7 mouse cellular contexts compared by ENCODE assay signal in the genomic region with DNA sequence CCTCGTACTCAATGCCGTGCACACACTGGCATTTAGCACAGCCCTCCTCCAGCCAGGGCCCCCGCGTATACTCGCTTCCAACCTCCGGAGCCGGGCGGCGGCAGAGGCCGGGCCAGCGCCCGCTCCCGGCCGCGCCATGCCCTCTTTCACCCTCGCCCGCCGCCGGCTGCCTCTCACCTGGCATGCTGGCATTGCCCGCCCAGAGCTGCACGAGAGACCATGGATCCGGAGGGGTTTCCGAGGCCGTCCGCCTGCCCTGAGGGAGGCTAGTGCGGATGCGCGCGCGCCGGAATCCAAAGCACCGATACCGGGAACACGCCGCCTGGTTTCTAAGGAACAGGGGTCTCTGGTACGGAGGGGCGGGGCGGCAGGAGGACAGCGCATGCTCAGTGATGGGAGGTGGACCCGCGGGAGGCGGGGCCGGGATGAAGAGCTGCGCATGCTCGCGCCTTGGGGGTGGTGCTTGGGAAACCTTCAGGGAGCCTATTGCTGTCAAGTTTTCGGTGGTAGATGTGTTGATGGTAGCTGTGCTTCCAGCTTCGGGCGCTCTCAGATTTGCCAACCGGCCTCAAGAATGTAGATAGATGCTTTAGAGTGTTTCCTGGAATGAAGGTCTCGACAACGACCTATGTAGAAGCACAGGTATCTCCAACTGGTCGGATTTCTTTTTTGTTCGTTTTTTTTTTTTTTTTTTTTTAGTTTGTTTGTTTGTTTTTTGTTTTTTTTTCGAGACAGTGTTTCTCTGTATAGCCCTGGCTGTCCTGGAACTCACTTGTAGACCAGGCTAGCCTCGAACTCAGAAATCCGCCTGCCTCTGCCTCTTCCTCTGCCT. TPM values are rescaled to one million over a fixed set of nuclear protein-coding genes. Genes with fewer than 3 reads are reported as not detected.
A peak's percentile ranks its signal among the peaks of the same experiment; 100 is the strongest.
DNase-seq lines count a peak whose midpoint lies in the region; ATAC-seq lines count a peak whose summit lies in the region.

TSS of gene Gfod2 (minus strand) at position 388 of the 832 bp plus-strand sequence.

- intact Hi-C loops in left cerebral cortex, postnatal 25 days (cut with DNase I) = no loop called here

- peak within 1 kb of the TSS; percentile 63; the same call in 1 of the 2 replicates for H3K27ac ChIP-seq in intestine, embryonic 15.5 days
- peak within 1 kb of the TSS; percentile 91 for H3K27ac ChIP-seq in midbrain, embryonic 10.5 days (replicated peaks)

- H3K4me2 ChIP-seq in intestine, embryonic 15.5 days (replicated peaks) = peak within 1 kb of the TSS; percentile 79

- peak within 1 kb of the TSS; percentile 83 for H3K9ac ChIP-seq in intestine, embryonic 15.5 days

- WGBS in intestine, embryonic 15.5 days = 3% methylated on average over 47 of the region's 57 CpGs
- WGBS in midbrain, embryonic 10.5 days = 3% methylated on average over 57 of the region's 57 CpGs

- no peaks in the 10 kb centered on the region for H3K36me3 ChIP-seq in intestine, embryonic 15.5 days
- H3K36me3 ChIP-seq in midbrain, embryonic 10.5 days = peaks cover 5% of the 10 kb centered on the region

- H3K9me3 ChIP-seq in intestine, embryonic 15.5 days = no peaks in the 10 kb centered on the region
- no peaks in the 10 kb centered on the region for H3K9me3 ChIP-seq in midbrain, embryonic 10.5 days (replicated peaks)

- DNase-seq in adrenal gland, adult 18-20 months (ENCODE audit: low spot score in 2 of 2) = peak; percentile 97 to 99
- DNase-seq in embryo, embryonic 11 days = peak; percentile 97
- peak; percentile 95 for DNase-seq in gastrocnemius, postnatal 25 days
- peak; percentile 96 to 98 for DNase-seq in left cerebral cortex, postnatal 25 days (ENCODE audit: low spot score in 2 of 2)
- peak; percentile 99 for DNase-seq in midbrain, embryonic 10.5 days (ENCODE audit: low spot score)
- DNase-seq in right cerebral cortex, postnatal 4 days = peak; percentile 99

- H3K4me3 ChIP-seq in intestine, embryonic 15.5 days (replicated peaks) = peak within 1 kb of the TSS; percentile 86
- H3K4me3 ChIP-seq in midbrain, embryonic 10.5 days = peak within 1 kb of the TSS; percentile 94

- H3K27me3 ChIP-seq in intestine, embryonic 15.5 days (replicated peaks) = no peaks in the 10 kb centered on the region; the same call in 1 of the 2 replicates
- H3K27me3 ChIP-seq in midbrain, embryonic 10.5 days (ENCODE audit: low read depth, poor library complexity, severe bottlenecking) = no peaks in the 10 kb centered on the region

- 0 out of 2 replicates have a peak, but pooled peaks cover 6% of the 10 kb centered on the region for H3K4me1 ChIP-seq in intestine, embryonic 15.5 days (replicated peaks)
- H3K4me1 ChIP-seq in midbrain, embryonic 10.5 days = peaks cover 18% of the 10 kb centered on the region

- peak; percentile 98 for ATAC-seq in intestine, embryonic 15.5 days

RNA-seq across cellular contexts. Expression of gene Gfod2, which starts in this region (rescaled TPM):
- total RNA-seq in adrenal gland, adult 18-20 months (2021) = 10 to 100 TPM in 1 of 2 experiments, 1 to 10 TPM in 1; 7.4 to 10.1 TPM
- 1 to 10 TPM; 5.1 to 6.2 TPM for total RNA-seq in gastrocnemius, postnatal 25 days (2021)
- 10.5 and 10.6 TPM in 2 replicates for polyA plus RNA-seq in intestine, embryonic 15.5 days (2015; fragmentation: Nextera tagmentation; extraction: Ambion mirVana)
- 10 to 100 TPM; 22.0 to 25.5 TPM for total RNA-seq in left cerebral cortex, postnatal 25 days (2021)
- 35.0 and 39.5 TPM in 2 replicates for polyA plus RNA-seq in midbrain, embryonic 10.5 days (2016; fragmentation: Nextera tagmentation; extraction: Ambion mirVana)

Comparison
In these comparisons a context has a peak if more than half of its experiments do, and no peak if none do; other contexts are left out.
1. Peak in every context shown above with its lines: DNase-seq, ATAC-seq, H3K4me3 ChIP-seq and H3K27ac ChIP-seq.